ENCODE assay signal across 8 mouse cellular contexts in genomic region chr19:17355950-17356867, GRCm38 (mm10). TPM values are rescaled to one million over a fixed set of nuclear protein-coding genes. Genes with fewer than 3 reads are reported as not detected.
DNase-seq lines count a peak whose midpoint lies in the region; ATAC-seq lines count a peak whose summit lies in the region.

No protein-coding gene starts in this region.

- peak overlapping the region; percentile 51 for H3K4me3 ChIP-seq in embryonic facial prominence, embryonic 11.5 days (ENCODE audit: low read depth, low read length)
- peak overlapping the region; percentile 70 for H3K4me3 ChIP-seq in heart, embryonic 12.5 days
- H3K4me3 ChIP-seq in kidney, embryonic 14.5 days (ENCODE audit: low read length): peak overlapping the region; percentile 51

- 0 out of 2 replicates have a peak, but pooled peaks cover 2% of the 10 kb centered on the region for H3K27me3 ChIP-seq in embryonic facial prominence, embryonic 11.5 days (ENCODE audit: control insufficient read depth, insufficient read depth, low read length)
- peaks cover 15% of the 10 kb centered on the region; the same call in 1 of the 2 replicates for H3K27me3 ChIP-seq in heart, embryonic 12.5 days (replicated peaks)
- H3K27me3 ChIP-seq in kidney, embryonic 14.5 days (ENCODE audit: control insufficient read depth, insufficient read depth, low read length): no peaks in the 10 kb centered on the region

- ATAC-seq in embryonic facial prominence, embryonic 11.5 days (replicated peaks; ENCODE audit: insufficient number of reproducible peaks, low FRiP score, low TSS enrichment, low read depth): peak; percentile 94
- peak; percentile 94 for ATAC-seq in heart, embryonic 12.5 days (ENCODE audit: insufficient number of reproducible peaks, low FRiP score)
- ATAC-seq in kidney, embryonic 14.5 days (ENCODE audit: low FRiP score, low TSS enrichment): peak; percentile 97

- H3K4me2 ChIP-seq in embryonic facial prominence, embryonic 11.5 days (ENCODE audit: low read depth, low read length): peak overlapping the region; percentile 95
- H3K4me2 ChIP-seq in heart, embryonic 12.5 days: peak overlapping the region; percentile 92
- H3K4me2 ChIP-seq in kidney, embryonic 14.5 days (replicated peaks; ENCODE audit: low read depth, low read length): peak overlapping the region; percentile 88

- peak overlapping the region; percentile 56 for H3K9ac ChIP-seq in embryonic facial prominence, embryonic 11.5 days (replicated peaks; ENCODE audit: low read length)
- H3K9ac ChIP-seq in heart, embryonic 12.5 days: peak overlapping the region; percentile 79
- H3K9ac ChIP-seq in kidney, embryonic 14.5 days (ENCODE audit: low read depth, low read length): peak overlapping the region; percentile 57

- no peaks in the 10 kb centered on the region for H3K4me1 ChIP-seq in embryonic facial prominence, embryonic 11.5 days (ENCODE audit: control insufficient read depth, insufficient read depth, low read length)
- peaks cover 14% of the 10 kb centered on the region for H3K4me1 ChIP-seq in heart, embryonic 12.5 days (replicated peaks)
- 0 out of 2 replicates have a peak, but pooled peaks cover 3% of the 10 kb centered on the region for H3K4me1 ChIP-seq in kidney, embryonic 14.5 days (ENCODE audit: control insufficient read depth, insufficient read depth, low read length)

- no peaks in the 10 kb centered on the region for H3K9me3 ChIP-seq in embryonic facial prominence, embryonic 11.5 days (replicated peaks; ENCODE audit: control insufficient read depth, low read length)
- no peaks in the 10 kb centered on the region for H3K9me3 ChIP-seq in heart, embryonic 12.5 days (replicated peaks)
- no peaks in the 10 kb centered on the region for H3K9me3 ChIP-seq in kidney, embryonic 14.5 days (ENCODE audit: control insufficient read depth, low read length)

- WGBS in embryonic facial prominence, embryonic 11.5 days: 2% methylated on average over 50 of the region's 50 CpGs
- 1% methylated on average over 50 of the region's 50 CpGs for WGBS in heart, embryonic 12.5 days
- WGBS in kidney, embryonic 14.5 days: 2% methylated on average over 50 of the region's 50 CpGs

- H3K27ac ChIP-seq in embryonic facial prominence, embryonic 11.5 days (replicated peaks; ENCODE audit: low read depth, low read length): no peak overlapping the region
- H3K27ac ChIP-seq in heart, embryonic 12.5 days (ENCODE audit: poor library complexity, severe bottlenecking): peak overlapping the region; percentile 68
- H3K27ac ChIP-seq in kidney, embryonic 14.5 days (ENCODE audit: low read depth, low read length): no peak overlapping the region

- peak; percentile 91 for DNase-seq in 416B (ENCODE audit: low read depth)
- peak; percentile 42 for DNase-seq in adrenal gland, postnatal 14 days
- DNase-seq in embryonic facial prominence, embryonic 11.5 days (ENCODE audit: low spot score): peak; percentile 83
- DNase-seq in lung, postnatal 10 days: peak; percentile 58
- peak; percentile 63 for DNase-seq in ovary, adult 18-20 months (ENCODE audit: low spot score)
- peak; percentile 61 for DNase-seq in urinary bladder, adult 2 months (ENCODE audit: low spot score)

- no peaks in the 10 kb centered on the region for H3K36me3 ChIP-seq in embryonic facial prominence, embryonic 11.5 days (replicated peaks; ENCODE audit: control insufficient read depth, insufficient read depth, low read depth, low read length)
- H3K36me3 ChIP-seq in heart, embryonic 12.5 days: no peaks in the 10 kb centered on the region
- H3K36me3 ChIP-seq in kidney, embryonic 14.5 days (ENCODE audit: control insufficient read depth, insufficient read depth, low read length): no peaks in the 10 kb centered on the region

RNA-seq across cellular contexts. Expression of gene Gcnt1, which starts 16.4 kb away (rescaled TPM):
- 2.5 and 5.7 TPM in 2 replicates for total RNA-seq in adrenal gland, postnatal 14 days (2021)
- 5.4 and 5.7 TPM in 2 replicates for polyA plus RNA-seq in embryonic facial prominence, embryonic 11.5 days (2014; fragmentation: Nextera tagmentation; extraction: Ambion mirVana)
- polyA plus RNA-seq in heart, embryonic 12.5 days (2016; fragmentation: Nextera tagmentation; extraction: Ambion mirVana): 12.7 and 13.2 TPM in 2 replicates
- 7.8 and 21.0 TPM in 2 replicates for polyA plus RNA-seq in kidney, embryonic 14.5 days (2014; fragmentation: Nextera tagmentation; extraction: Ambion mirVana)
- polyA plus RNA-seq in urinary bladder, adult 2 months (2012; rRNA removed): 10.7 and 12.2 TPM in 2 replicates

RNA-seq across cellular contexts. Expression of gene Rfk, which starts 37.6 kb away (rescaled TPM):
- 104 and 109 TPM in 2 replicates for total RNA-seq in adrenal gland, postnatal 14 days (2021)
- polyA plus RNA-seq in embryonic facial prominence, embryonic 11.5 days (2014; fragmentation: Nextera tagmentation; extraction: Ambion mirVana): 94.3 and 98.3 TPM in 2 replicates
- polyA plus RNA-seq in heart, embryonic 12.5 days (2016; fragmentation: Nextera tagmentation; extraction: Ambion mirVana): 76.1 and 85.8 TPM in 2 replicates
- polyA plus RNA-seq in kidney, embryonic 14.5 days (2014; fragmentation: Nextera tagmentation; extraction: Ambion mirVana): 55.2 and 77.2 TPM in 2 replicates
- polyA plus RNA-seq in urinary bladder, adult 2 months (2012; rRNA removed): 48.4 and 51.5 TPM in 2 replicates
